Mouse (Mus musculus) ES-Bruce4 (cell line): ENCODE measurements around the gene Ski. TPM values are rescaled to one million over a fixed set of nuclear protein-coding genes. Genes with fewer than 3 reads are reported as not detected.

ENCODE experiments used
- H3K27ac ChIP-seq: 2 replicates; pipeline ENCODE4 v1.5.1; 2012; ENCODE audit warnings: low read length, inconsistent platforms; ENCODE audit not compliant: insufficient read depth
- H3K27me3 ChIP-seq: 2 replicates; pipeline ENCODE4 v1.6.1; 2012; ENCODE audit warnings: mild to moderate bottlenecking, low read length, inconsistent platforms; ENCODE audit not compliant: control insufficient read depth, poor library complexity, insufficient read depth, severe bottlenecking
- H3K36me3 ChIP-seq: 2 replicates; pipeline ENCODE4 v1.6.1; 2012; ENCODE audit warnings: inconsistent platforms, mild to moderate bottlenecking, low read length, moderate library complexity; ENCODE audit not compliant: control insufficient read depth, poor library complexity, insufficient read depth, severe bottlenecking
- H3K4me1 ChIP-seq: one replicate; pipeline ENCODE4 v1.8.1; 2011; ENCODE audit warnings: low read length; ENCODE audit not compliant: control insufficient read depth, insufficient read depth
- H3K4me3 ChIP-seq: 2 replicates; pipeline ENCODE4 v1.5.1; 2011; ENCODE audit warnings: low read depth, mild to moderate bottlenecking, low read length
- H3K9ac ChIP-seq: 2 replicates; pipeline ENCODE4 v1.6.1; 2012; ENCODE audit warnings: low read depth, mild to moderate bottlenecking, inconsistent platforms; ENCODE audit not compliant: poor library complexity, severe bottlenecking
- H3K9me3 ChIP-seq: replicated peaks from 2 replicates; pipeline ENCODE4 v1.6.1; 2012; ENCODE audit warnings: mild to moderate bottlenecking, low read length, inconsistent platforms; ENCODE audit not compliant: control insufficient read depth, poor library complexity, insufficient read depth, severe bottlenecking
- CTCF ChIP-seq: IDR thresholded peaks from one replicate; pipeline ENCODE4 v1.8.1; 2011; ENCODE audit warnings: low read depth, low read length
- EP300 ChIP-seq: IDR thresholded peaks from 2 replicates; pipeline ENCODE4 v1.6.1; 2011; ENCODE audit warnings: low read depth, low read length; ENCODE audit not compliant: insufficient read depth
- POLR2A ChIP-seq: IDR thresholded peaks from one replicate; pipeline ENCODE4 v1.8.1; 2011; ENCODE audit warnings: low read length; ENCODE audit not compliant: insufficient read depth
- polyA plus RNA-seq: library from polyadenylated mRNA; stranded (reverse); fragments of >200 nt; gene quantifications from 2 replicates; pipeline ENCODE4 v1.2.4, GENCODE M21; 2011; ENCODE audit warnings: low read depth; ENCODE audit not compliant: missing spikeins, insufficient read depth, insufficient read length

Ski gene
- polyA plus RNA-seq, 1 experiment: 67.2 TPM

DNA sequence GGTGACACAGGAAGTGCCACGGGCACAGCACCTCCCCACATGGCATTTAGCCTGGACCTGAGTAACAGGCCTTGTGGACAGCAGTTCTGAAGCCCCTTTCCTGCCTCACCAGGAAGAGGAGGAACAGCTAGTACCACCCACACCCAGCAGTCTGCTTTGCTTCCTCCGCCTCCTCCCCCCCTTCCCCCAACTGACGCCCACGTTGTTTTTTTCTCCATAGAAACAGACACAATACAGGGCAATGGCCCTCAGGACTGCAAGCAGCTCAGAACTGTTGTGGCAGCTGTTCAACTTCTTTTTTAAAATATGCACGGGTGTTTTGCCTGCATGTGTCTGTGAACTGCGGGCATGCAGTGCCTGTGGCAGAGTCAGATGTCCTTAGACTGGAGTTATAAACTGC is 44.1 kb downstream of the Ski start:
- H3K27ac ChIP-seq: peak overlapping the region; percentile 32
- no peak overlapping the region for H3K9ac ChIP-seq
- H3K9me3 ChIP-seq: no peaks in the 10 kb centered on the region
- no peaks in the 10 kb centered on the region for H3K36me3 ChIP-seq
- TF ChIP-seq CTCF: no peak
- TF ChIP-seq EP300: peak; percentile 83
- no peak overlapping the region for H3K4me3 ChIP-seq
- H3K27me3 ChIP-seq: no peaks in the 10 kb centered on the region
- peaks cover 26% of the 10 kb centered on the region for H3K4me1 ChIP-seq

DNA sequence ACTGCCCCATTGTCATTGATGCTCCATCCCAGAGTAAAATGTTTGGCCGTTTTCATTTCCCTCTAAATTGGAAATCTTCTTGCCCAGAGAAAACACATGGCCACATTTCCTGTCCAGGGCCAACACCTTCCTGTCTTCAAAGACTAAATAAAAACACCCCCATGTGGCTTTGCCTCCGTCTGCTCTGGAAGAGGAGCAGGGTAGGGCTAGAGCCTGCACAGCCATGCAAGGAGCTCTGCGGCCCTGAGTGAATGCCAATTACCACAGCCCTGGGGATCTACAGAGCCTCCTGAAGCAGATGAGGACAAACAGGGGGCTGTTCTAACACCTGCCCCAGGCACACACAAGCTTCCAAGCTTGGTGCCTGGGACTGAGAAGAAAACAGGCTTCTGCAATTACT is 46.2 kb downstream of the Ski start:
- Histone ChIP-seq H3K36me3 (no peaks in the 10 kb centered on the region), H3K27ac (peak overlapping the region; percentile 57), H3K27me3 (no peaks in the 10 kb centered on the region), H3K4me3 (no peak overlapping the region), H3K4me1 (peaks cover 30% of the 10 kb centered on the region), H3K9ac (no peak overlapping the region), H3K9me3 (no peaks in the 10 kb centered on the region)
- TF ChIP-seq POLR2A (no peak), CTCF (no peak), EP300 (no peak)

- Histone ChIP-seq H3K27me3 (no peaks in the 10 kb centered on the region), H3K4me1 (peaks cover 30% of the 10 kb centered on the region), H3K36me3 (no peaks in the 10 kb centered on the region), H3K4me3 (peak overlapping the region; percentile 45), H3K27ac (peak overlapping the region; percentile 97), H3K9me3 (no peaks in the 10 kb centered on the region), H3K9ac (peak overlapping the region; percentile 27)
- no peak for TF ChIP-seq CTCF
- TF ChIP-seq POLR2A: no peak
- no peak for TF ChIP-seq EP300
Measured at GRCm38 (mm10) chr4:155173822-155174785, 48.3 kb downstream of the Ski start.

DNA sequence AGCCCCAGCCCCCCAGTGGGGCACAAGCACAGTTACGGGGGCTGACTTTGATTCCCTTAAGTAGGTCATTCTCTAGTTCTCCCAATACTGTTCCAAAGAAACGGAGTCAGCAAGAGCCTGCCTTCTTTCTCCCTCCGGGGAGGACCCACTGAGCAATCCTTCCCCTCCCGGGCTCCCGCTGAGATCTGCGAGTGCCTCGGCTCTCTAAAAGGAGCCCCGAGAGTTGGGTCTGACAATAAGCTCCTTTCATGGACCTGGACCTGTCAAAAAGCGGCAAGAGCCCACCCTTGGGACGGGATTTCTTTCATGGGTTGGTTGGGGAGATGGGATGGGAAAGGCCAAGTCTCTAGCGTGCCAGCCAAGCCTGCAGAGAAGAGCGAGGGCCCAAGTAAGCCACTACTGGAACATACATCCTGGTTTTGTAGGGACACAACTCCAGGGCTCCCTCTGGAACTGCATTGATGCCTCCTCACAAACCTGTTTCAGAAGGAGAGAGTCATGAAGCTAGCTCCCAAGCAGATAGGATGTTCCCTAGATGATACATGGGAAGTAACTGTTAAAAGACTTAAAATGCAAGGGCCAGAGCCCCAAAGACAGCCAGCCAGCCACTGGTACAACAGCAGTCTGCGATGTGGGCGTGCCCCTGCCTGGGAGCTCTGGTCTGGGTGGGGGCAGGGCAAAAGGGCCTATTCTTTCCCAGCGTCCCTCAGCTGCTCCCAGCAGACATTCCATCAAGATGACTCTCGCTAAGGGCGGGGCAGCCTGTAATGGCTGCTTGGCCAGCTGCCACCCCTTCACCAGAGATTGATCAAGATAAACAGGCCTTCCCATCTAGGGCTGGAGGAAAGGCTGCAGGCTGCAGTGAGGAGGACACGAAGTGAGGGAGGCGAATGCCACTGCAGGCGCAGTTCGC is 49.2 kb downstream of the Ski start:
- H3K4me3 ChIP-seq: peak overlapping the region; percentile 48
- peaks cover 30% of the 10 kb centered on the region for H3K4me1 ChIP-seq
- TF ChIP-seq POLR2A: no peak
- peak; percentile 95 for TF ChIP-seq EP300
- no peaks in the 10 kb centered on the region for H3K27me3 ChIP-seq
- no peaks in the 10 kb centered on the region for H3K9me3 ChIP-seq
- peak overlapping the region; percentile 97 for H3K27ac ChIP-seq
- H3K9ac ChIP-seq: peak overlapping the region; percentile 79
- H3K36me3 ChIP-seq: no peaks in the 10 kb centered on the region

GRCm38 (mm10) chr4:155171961-155172533 is 50.3 kb downstream of the Ski start:
- peak overlapping the region; percentile 73 for H3K27ac ChIP-seq

More at GRCm38 (mm10) chr4:155171961-155172533, 50.3 kb downstream of the Ski start:
- Histone ChIP-seq H3K9ac (peak overlapping the region; percentile 79), H3K9me3 (no peaks in the 10 kb centered on the region), H3K4me3 (no peak overlapping the region), H3K36me3 (no peaks in the 10 kb centered on the region), H3K4me1 (peaks cover 28% of the 10 kb centered on the region), H3K27me3 (no peaks in the 10 kb centered on the region)
- TF ChIP-seq POLR2A: no peak
- no peak for TF ChIP-seq CTCF
- TF ChIP-seq EP300: no peak
